Mouse (Mus musculus) ovary, postnatal 10 days (tissue): ENCODE measurements around the gene Rgl1.
"Not testable (repeated sequence)": the region's sequence is repeated elsewhere in the genome, so short reads cannot be mapped to it uniquely, and the experiment has no call there.

ENCODE experiments used
- DNase-seq: peaks from one replicate; pipeline ENCODE4 v3.0.0; 2022; ENCODE audit warnings: low spot score

The Rgl1 gene

DNA sequence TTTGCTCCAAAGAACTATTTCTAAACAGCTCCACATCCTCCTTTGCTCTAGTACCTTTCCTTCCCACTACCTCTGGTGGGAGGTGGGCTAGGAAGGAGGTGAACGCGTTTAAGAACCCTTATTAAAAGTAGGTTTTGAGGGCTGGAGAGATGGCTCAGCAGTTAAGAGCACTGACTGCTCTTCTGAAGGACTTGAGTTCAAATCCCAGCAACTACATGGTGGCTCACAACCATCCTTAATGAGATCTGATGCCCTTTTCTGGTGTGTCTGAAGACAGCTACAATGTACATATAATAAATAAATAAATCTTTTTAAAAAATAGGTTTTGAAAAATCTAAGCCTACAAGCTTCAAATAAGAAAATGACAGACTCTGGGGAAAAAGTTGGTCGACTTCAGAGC, 19.3 kb upstream of the Rgl1 start:
- DNase-seq = not testable (repeated sequence)

GRCm38 (mm10) chr1:152784620-152785019, 18.5 kb upstream of the Rgl1 start:
- no peak for DNase-seq

DNA sequence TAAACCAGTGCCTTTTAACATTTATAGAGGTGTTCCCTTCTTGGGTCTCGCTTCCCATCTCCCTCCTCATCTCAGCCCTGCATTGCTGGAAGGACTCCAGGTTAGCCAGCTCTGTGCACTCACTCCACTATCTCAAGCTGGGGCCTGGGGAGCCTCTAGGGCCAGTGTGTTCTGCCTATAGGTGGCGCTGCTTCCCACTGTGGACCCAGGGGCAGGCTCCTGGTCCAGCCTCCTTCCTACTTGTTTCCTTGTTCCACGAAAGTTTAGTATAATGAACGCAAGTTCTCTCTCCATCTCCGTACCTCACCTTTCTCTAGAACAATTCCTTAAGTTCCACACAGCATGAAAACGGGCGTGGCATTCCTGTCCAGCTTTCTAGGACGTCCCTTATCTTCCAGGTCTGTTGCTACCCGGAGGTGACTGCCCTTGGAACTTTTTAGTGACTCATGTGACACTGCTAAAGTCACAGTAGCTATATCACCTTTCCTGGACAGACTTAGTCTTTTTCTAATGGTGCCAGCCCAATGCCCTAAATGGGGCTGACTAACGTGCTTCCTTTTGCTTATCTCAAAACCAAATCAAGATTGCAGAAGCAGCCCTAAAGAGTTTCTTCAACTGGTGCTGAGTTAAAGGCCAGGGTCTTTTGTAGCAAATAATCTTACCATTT, 13.1 kb upstream of the Rgl1 start:
- DNase-seq = peak; percentile 25

GRCm38 (mm10) chr1:152774601-152775000, 8.4 kb upstream of the Rgl1 start:
- not testable (repeated sequence) for DNase-seq

GRCm38 (mm10) chr1:152771016-152771415, 4.9 kb upstream of the Rgl1 start:
- DNase-seq = no peak

- peak; percentile 48 for DNase-seq
These were observed 1.8 kb upstream of the Rgl1 start for GRCm38 (mm10) chr1:152767749-152768488.

- DNase-seq = peak; percentile 25
These were observed 925 bp upstream of the Rgl1 start for GRCm38 (mm10) chr1:152766804-152767748.

DNA sequence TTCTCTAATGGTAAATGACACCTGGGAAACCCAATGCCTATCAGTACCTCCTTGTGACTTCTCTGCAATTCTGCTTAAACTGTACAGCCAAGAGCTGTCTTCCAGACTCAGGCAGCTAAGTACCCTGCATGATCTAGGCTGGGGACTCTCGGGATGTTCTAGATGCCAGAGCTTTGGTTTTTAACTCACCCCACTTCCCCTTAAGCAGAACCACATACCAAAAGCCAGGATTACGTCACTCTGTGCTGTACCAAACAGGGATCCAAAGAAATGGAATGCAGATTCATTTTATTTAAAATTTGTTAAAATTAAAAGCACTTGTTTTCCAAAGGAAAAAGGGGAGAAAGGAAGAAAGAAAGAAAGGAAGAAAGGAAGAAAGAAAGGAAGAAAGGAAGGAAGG, 4.4 kb downstream of the Rgl1 start:
- no peak for DNase-seq

GRCm38 (mm10) chr1:152750312-152750965, 15.7 kb downstream of the Rgl1 start, which contains the start of gene Apobec4:
Apobec4 (plus strand) TSS chr1:152750551.
- no peak for DNase-seq

DNA sequence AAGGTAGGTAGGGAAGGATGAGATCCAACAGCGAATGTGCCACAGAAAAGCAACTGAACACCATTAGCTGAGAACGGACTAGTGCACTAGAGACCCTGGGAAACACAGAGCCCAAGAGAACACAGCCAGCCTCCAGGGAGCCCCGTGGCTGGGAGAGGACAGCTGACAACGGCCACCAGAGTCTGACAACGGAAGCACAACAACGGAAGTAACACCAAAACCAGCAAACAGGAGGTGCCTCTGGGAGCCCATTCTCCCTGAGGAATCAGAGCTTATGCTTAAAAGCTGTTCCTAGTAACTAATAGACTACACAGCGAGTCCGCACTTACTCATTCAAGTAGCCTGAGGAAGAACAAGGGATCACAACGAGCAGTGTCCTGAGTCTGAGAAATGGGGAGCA, 16.9 kb downstream of the Rgl1 start:
- no peak for DNase-seq

DNA sequence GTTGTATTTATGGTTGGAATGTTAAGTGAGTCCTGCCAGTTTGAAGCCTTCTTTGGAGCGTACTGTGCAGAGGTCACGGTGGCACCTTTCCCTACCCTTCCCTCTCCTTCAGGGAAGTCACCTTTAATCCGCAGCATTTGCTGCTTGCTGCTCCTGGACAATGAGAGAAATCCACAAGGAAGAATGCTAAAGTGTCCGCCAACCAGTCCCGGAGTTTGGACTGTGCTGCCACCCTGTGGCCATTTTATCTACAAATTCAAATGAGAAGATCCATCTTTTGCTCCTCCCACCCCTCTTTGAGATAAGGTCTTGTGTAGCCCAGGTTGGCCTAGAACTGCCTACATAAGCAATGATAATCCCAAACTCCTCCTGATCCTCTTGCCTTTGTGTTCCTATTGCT, 19.7 kb downstream of the Rgl1 start:
- peak; percentile 56 for DNase-seq

DNA sequence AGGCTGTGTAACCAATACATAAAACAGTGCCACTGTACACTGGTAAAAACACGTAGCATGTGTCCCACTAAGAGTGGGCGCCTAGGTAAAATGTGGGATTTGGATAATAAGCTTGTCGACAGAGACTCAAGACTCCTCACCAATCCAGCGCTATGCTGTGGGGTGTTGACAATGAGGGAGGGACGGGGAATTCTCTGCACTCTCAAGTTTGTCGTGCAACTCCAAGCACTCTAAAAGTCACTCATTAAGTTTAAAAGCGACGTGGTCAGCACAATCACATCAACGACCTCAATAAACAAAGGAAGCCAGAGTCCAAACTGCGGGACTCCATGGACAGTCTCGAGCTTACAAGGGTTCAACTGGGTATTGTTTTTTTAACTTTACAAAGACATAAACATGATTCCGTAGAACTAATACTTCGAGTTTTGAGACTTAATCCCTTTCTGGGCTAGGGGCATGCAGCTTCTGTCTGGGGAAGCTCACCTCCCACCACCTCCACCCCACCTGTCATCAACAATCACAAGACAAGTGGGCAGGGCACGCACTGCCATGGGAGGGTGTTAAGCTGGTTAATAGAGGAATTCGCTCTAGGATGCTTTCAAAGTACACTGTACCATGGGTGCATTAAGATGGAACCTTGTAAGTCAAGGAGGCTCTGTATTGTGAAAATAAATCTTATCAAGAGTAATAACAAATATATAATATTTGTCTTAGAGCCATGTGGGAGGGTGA, 22.9 kb downstream of the Rgl1 start:
- no peak for DNase-seq

DNA sequence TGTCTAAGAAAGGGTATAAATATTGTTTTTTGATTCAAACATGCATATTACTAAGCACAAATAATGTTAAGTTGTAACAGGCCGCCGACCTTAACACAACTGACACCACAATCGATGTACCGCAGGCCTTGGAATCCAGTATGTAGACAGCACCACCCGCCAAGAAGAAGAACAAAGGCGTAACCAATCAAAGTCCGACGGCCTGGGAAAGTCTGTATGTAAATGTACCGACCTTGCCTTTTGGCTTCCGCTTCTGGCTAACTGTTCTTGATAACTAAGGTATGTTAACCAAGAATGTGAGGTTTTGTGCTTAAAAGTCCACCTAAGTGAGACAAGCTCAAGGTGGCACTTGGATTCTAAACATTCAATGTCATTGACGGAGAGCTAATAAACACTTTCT, 26.8 kb downstream of the Rgl1 start:
- no peak for DNase-seq

DNA sequence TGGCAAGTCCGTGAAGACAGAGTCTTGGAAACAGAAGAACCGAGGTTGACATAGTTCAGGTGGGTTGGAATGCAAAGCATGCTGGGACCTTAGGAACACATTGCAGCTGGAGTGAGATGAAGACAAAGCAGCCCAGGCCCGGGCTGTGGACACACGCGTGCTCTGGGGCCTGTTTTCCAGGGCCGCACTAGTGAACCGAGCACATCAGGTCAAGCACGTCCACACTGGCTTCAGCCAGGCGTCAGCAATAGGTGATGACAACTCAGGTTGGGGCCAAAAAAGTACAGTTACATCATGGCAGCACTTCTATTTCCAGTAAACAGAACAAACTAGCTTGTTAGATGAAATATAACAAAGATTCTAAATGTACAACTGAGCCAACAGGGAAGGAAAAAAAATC, 27.4 kb downstream of the Rgl1 start:
- no peak for DNase-seq

- DNase-seq = no peak
These were observed 38.4 kb downstream of the Rgl1 start for GRCm38 (mm10) chr1:152727604-152728236.

DNA sequence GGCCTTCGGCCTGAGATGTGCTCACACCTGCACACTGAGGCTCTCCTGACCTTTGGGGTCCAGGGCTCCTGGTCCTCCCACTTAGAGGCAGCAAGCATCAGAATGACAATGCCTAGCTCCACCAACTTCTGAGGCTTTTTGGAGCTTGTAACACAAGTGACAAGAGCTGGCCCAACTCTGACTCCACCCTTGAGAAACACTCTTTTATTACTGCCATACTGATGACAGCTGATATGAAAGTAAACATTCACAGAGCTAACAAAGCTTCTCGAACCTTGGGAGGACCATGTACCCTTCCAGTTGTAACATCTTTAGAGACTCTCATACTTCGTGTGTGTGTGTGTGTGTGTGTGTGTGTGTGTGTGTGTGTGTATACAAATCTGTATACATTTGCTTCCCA, 40.1 kb downstream of the Rgl1 start:
- DNase-seq = no peak

- no peak for DNase-seq
These were observed 41.9 kb downstream of the Rgl1 start for GRCm38 (mm10) chr1:152724286-152724685.

- DNase-seq = no peak
These were observed 44.5 kb downstream of the Rgl1 start for GRCm38 (mm10) chr1:152721535-152722198.

DNA sequence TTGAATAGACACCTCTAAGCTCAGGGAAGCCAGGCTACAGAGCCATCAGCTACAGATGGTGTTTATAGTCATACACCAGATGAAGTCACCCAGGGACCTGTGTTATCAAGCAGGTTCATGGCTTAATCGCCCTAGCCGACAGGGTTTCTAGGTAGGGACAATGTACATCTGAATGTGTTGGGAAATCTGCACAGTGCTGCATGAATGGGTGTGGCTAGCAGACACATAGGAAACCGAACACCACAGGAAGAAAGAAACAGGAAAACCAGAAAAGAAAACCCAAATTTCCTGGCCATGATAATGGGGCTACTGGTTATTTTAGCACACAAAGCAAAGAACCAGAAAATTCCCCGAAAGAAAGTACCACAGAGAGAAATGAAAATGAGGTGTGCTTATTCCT, 45.2 kb downstream of the Rgl1 start:
- DNase-seq = no peak

DNA sequence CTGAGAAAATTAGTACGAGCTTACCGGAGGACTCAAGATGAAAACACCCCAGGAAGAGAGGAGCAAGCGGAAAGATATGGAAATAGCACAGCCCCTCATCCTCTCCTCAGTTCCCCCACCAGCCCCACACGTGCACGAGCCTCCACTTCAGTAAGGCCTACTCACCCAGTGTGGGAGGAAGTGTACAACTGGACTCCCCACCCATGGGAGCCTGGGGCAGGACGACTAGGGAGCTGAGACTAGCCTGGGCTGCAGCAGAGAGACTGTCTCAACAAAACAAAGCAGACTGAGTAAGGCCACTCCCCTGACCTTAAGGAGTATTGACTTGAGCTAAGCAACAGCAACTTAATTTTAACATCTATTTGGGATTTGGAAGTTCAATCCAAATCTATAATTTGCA, 48.0 kb downstream of the Rgl1 start:
- DNase-seq = no peak
